Mouse (Mus musculus) kidney, adult 2 months (tissue): ENCODE data around the gene Trmt61a.

ENCODE experiments used
- CTCF ChIP-seq: fragments of 200-500 bp; conservative IDR thresholded peaks from 2 replicates; pipeline ENCODE4 v1.5.1; 2011; ENCODE audit warnings: low read depth, mild to moderate bottlenecking, control low read depth, low read length, moderate library complexity, mixed read lengths; ENCODE audit not compliant: insufficient read depth, insufficient read length
- POLR2A ChIP-seq: fragments of 200-500 bp; IDR thresholded peaks from one replicate; pipeline ENCODE4 v1.6.1; 2011; ENCODE audit warnings: low read depth, low read length, control low read depth

DNA sequence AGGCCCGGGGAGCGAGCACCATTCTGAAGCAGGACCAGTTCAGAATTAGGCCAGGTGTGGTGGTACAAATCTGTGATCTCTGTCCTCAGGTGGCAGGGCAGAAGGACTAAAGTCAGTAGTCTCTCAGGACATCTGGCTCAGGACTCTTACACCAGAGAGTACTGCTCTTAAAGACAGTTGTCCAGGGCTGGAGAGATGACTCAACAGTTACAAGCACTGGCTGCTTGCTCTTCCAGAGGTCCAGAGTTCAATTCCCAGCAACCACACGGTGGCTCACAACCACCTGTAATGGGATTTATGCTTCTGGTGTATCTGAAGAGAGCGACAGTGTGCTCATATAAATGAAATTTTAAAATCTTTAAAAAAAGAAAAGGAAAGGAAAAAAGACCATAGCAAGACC is 18.6 kb upstream of the Trmt61a start:
- TF ChIP-seq POLR2A = no peak
- no peak for TF ChIP-seq CTCF
